Mouse (Mus musculus): ENCODE results near the gene Traf3ip3. TPM values are rescaled to one million over a fixed set of nuclear protein-coding genes. Genes with fewer than 3 reads are reported as not detected.

Traf3ip3 gene
- polyA plus RNA-seq, 1 experiment from 2014 or later = 2.3 TPM

GRCm38 (mm10) chr1:193234130-193234645 is 32.7 kb upstream of the Traf3ip3 start:
- Histone ChIP-seq H3K27ac (ENCODE audit: low read depth, low read length) (no peak overlapping the region), H3K4me3 (ENCODE audit: low read depth, low read length) (no peak overlapping the region), H3K36me3 (ENCODE audit: control insufficient read depth, insufficient read depth, low read length) (no peaks in the 10 kb centered on the region), H3K9ac (ENCODE audit: low read depth, low read length) (no peak overlapping the region), H3K27me3 (ENCODE audit: control insufficient read depth, insufficient read depth, low read length) (no peaks in the 10 kb centered on the region), H3K4me2 (replicated peaks; ENCODE audit: low read depth, low read length) (no peak overlapping the region), H3K9me3 (ENCODE audit: control insufficient read depth, low read length) (no peaks in the 10 kb centered on the region), H3K4me1 (replicated peaks; ENCODE audit: control insufficient read depth, insufficient read depth, low read length) (no peaks in the 10 kb centered on the region)
- ATAC-seq (ENCODE audit: low FRiP score) (no peak), DNase-seq (ENCODE audit: low spot score) (no peak)
- 91% methylated on average over 2 of the region's 2 CpGs for WGBS

- Histone ChIP-seq H3K9me3 (ENCODE audit: control insufficient read depth, low read length) (no peaks in the 10 kb centered on the region), H3K9ac (ENCODE audit: low read depth, low read length) (no peak overlapping the region), H3K4me1 (replicated peaks; ENCODE audit: control insufficient read depth, insufficient read depth, low read length) (no peaks in the 10 kb centered on the region), H3K4me3 (ENCODE audit: low read depth, low read length) (no peak overlapping the region), H3K4me2 (replicated peaks; ENCODE audit: low read depth, low read length) (no peak overlapping the region), H3K27me3 (ENCODE audit: control insufficient read depth, insufficient read depth, low read length) (no peaks in the 10 kb centered on the region), H3K36me3 (ENCODE audit: control insufficient read depth, insufficient read depth, low read length) (no peaks in the 10 kb centered on the region), H3K27ac (ENCODE audit: low read depth, low read length) (no peak overlapping the region)
- no peak for ATAC-seq (ENCODE audit: low FRiP score)
- WGBS = 93% methylated on average over 2 of the region's 2 CpGs
- no peak for DNase-seq (ENCODE audit: low spot score)
Measured at GRCm38 (mm10) chr1:193232732-193233131, 31.2 kb upstream of the Traf3ip3 start.

GRCm38 (mm10) chr1:193230935-193231334 is 29.4 kb upstream of the Traf3ip3 start:
- Histone ChIP-seq H3K4me1 (replicated peaks; ENCODE audit: control insufficient read depth, insufficient read depth, low read length) (no peaks in the 10 kb centered on the region), H3K27ac (ENCODE audit: low read depth, low read length) (no peak overlapping the region), H3K9ac (ENCODE audit: low read depth, low read length) (no peak overlapping the region), H3K36me3 (ENCODE audit: control insufficient read depth, insufficient read depth, low read length) (no peaks in the 10 kb centered on the region), H3K9me3 (ENCODE audit: control insufficient read depth, low read length) (no peaks in the 10 kb centered on the region), H3K4me2 (replicated peaks; ENCODE audit: low read depth, low read length) (no peak overlapping the region), H3K27me3 (ENCODE audit: control insufficient read depth, insufficient read depth, low read length) (no peaks in the 10 kb centered on the region), H3K4me3 (ENCODE audit: low read depth, low read length) (no peak overlapping the region)
- ATAC-seq (ENCODE audit: low FRiP score) (no peak), DNase-seq (ENCODE audit: low spot score) (no peak)
- WGBS = 71% methylated on average over 5 of the region's 5 CpGs

GRCm38 (mm10) chr1:193230531-193230930 is 29.0 kb upstream of the Traf3ip3 start:
- H3K4me3 ChIP-seq (ENCODE audit: low read depth, low read length) = no peak overlapping the region
- DNase-seq (ENCODE audit: low spot score) (no peak), ATAC-seq (ENCODE audit: low FRiP score) (no peak)
- no peaks in the 10 kb centered on the region for H3K4me1 ChIP-seq (replicated peaks; ENCODE audit: control insufficient read depth, insufficient read depth, low read length)
- H3K9ac ChIP-seq (ENCODE audit: low read depth, low read length) = no peak overlapping the region
- no peaks in the 10 kb centered on the region for H3K36me3 ChIP-seq (ENCODE audit: control insufficient read depth, insufficient read depth, low read length)
- H3K27ac ChIP-seq (ENCODE audit: low read depth, low read length) = no peak overlapping the region
- H3K27me3 ChIP-seq (ENCODE audit: control insufficient read depth, insufficient read depth, low read length) = no peaks in the 10 kb centered on the region
- H3K4me2 ChIP-seq (replicated peaks; ENCODE audit: low read depth, low read length) = no peak overlapping the region
- H3K9me3 ChIP-seq (ENCODE audit: control insufficient read depth, low read length) = no peaks in the 10 kb centered on the region
- WGBS = 83% methylated on average over 3 of the region's 3 CpGs

GRCm38 (mm10) chr1:193229570-193229969 is 28.1 kb upstream of the Traf3ip3 start:
- 98% methylated on average over 5 of the region's 5 CpGs for WGBS
- H3K4me1 ChIP-seq (replicated peaks; ENCODE audit: control insufficient read depth, insufficient read depth, low read length) = no peaks in the 10 kb centered on the region
- H3K4me3 ChIP-seq (ENCODE audit: low read depth, low read length) = no peak overlapping the region
- no peak overlapping the region for H3K4me2 ChIP-seq (replicated peaks; ENCODE audit: low read depth, low read length)
- DNase-seq (ENCODE audit: low spot score) = no peak
- no peaks in the 10 kb centered on the region for H3K36me3 ChIP-seq (ENCODE audit: control insufficient read depth, insufficient read depth, low read length)
- H3K9me3 ChIP-seq (ENCODE audit: control insufficient read depth, low read length) = no peaks in the 10 kb centered on the region
- no peak overlapping the region for H3K27ac ChIP-seq (ENCODE audit: low read depth, low read length)
- no peaks in the 10 kb centered on the region for H3K27me3 ChIP-seq (ENCODE audit: control insufficient read depth, insufficient read depth, low read length)
- ATAC-seq (ENCODE audit: low FRiP score) = no peak
- no peak overlapping the region for H3K9ac ChIP-seq (ENCODE audit: low read depth, low read length)

GRCm38 (mm10) chr1:193227537-193227936 is 26.0 kb upstream of the Traf3ip3 start:
- Histone ChIP-seq H3K4me2 (replicated peaks; ENCODE audit: low read depth, low read length) (no peak overlapping the region), H3K27me3 (ENCODE audit: control insufficient read depth, insufficient read depth, low read length) (no peaks in the 10 kb centered on the region), H3K4me1 (replicated peaks; ENCODE audit: control insufficient read depth, insufficient read depth, low read length) (no peaks in the 10 kb centered on the region), H3K9ac (ENCODE audit: low read depth, low read length) (no peak overlapping the region), H3K9me3 (ENCODE audit: control insufficient read depth, low read length) (no peaks in the 10 kb centered on the region), H3K36me3 (ENCODE audit: control insufficient read depth, insufficient read depth, low read length) (no peaks in the 10 kb centered on the region), H3K4me3 (ENCODE audit: low read depth, low read length) (no peak overlapping the region), H3K27ac (ENCODE audit: low read depth, low read length) (no peak overlapping the region)
- DNase-seq (ENCODE audit: low spot score) = no peak
- 75% methylated on average over 4 of the region's 4 CpGs for WGBS
- ATAC-seq (ENCODE audit: low FRiP score) = no peak

- Histone ChIP-seq H3K27me3 (ENCODE audit: control insufficient read depth, insufficient read depth, low read length) (no peaks in the 10 kb centered on the region), H3K4me2 (replicated peaks; ENCODE audit: low read depth, low read length) (no peak overlapping the region), H3K9me3 (ENCODE audit: control insufficient read depth, low read length) (no peaks in the 10 kb centered on the region), H3K36me3 (ENCODE audit: control insufficient read depth, insufficient read depth, low read length) (no peaks in the 10 kb centered on the region), H3K4me1 (replicated peaks; ENCODE audit: control insufficient read depth, insufficient read depth, low read length) (no peaks in the 10 kb centered on the region), H3K27ac (ENCODE audit: low read depth, low read length) (no peak overlapping the region), H3K4me3 (ENCODE audit: low read depth, low read length) (no peak overlapping the region), H3K9ac (ENCODE audit: low read depth, low read length) (no peak overlapping the region)
- ATAC-seq (ENCODE audit: low FRiP score) = no peak
- 59% methylated on average over 7 of the region's 7 CpGs for WGBS
- no peak for DNase-seq (ENCODE audit: low spot score)
Measured at GRCm38 (mm10) chr1:193226724-193227522, 25.4 kb upstream of the Traf3ip3 start.

GRCm38 (mm10) chr1:193226114-193226513 is 24.6 kb upstream of the Traf3ip3 start:
- H3K27ac ChIP-seq (ENCODE audit: low read depth, low read length) = no peak overlapping the region
- no peak overlapping the region for H3K4me2 ChIP-seq (replicated peaks; ENCODE audit: low read depth, low read length)
- H3K4me3 ChIP-seq (ENCODE audit: low read depth, low read length) = no peak overlapping the region
- 92% methylated on average over 4 of the region's 4 CpGs for WGBS
- no peaks in the 10 kb centered on the region for H3K4me1 ChIP-seq (replicated peaks; ENCODE audit: control insufficient read depth, insufficient read depth, low read length)
- H3K27me3 ChIP-seq (ENCODE audit: control insufficient read depth, insufficient read depth, low read length) = no peaks in the 10 kb centered on the region
- H3K9me3 ChIP-seq (ENCODE audit: control insufficient read depth, low read length) = no peaks in the 10 kb centered on the region
- H3K9ac ChIP-seq (ENCODE audit: low read depth, low read length) = no peak overlapping the region
- DNase-seq (ENCODE audit: low spot score) = no peak
- ATAC-seq (ENCODE audit: low FRiP score) = no peak
- no peaks in the 10 kb centered on the region for H3K36me3 ChIP-seq (ENCODE audit: control insufficient read depth, insufficient read depth, low read length)

- H3K9me3 ChIP-seq (ENCODE audit: control insufficient read depth, low read length) = no peaks in the 10 kb centered on the region
- H3K36me3 ChIP-seq (ENCODE audit: control insufficient read depth, insufficient read depth, low read length) = no peaks in the 10 kb centered on the region
- H3K4me2 ChIP-seq (replicated peaks; ENCODE audit: low read depth, low read length) = no peak overlapping the region
- ATAC-seq (ENCODE audit: low FRiP score) (no peak), DNase-seq (ENCODE audit: low spot score) (no peak)
- no peaks in the 10 kb centered on the region for H3K27me3 ChIP-seq (ENCODE audit: control insufficient read depth, insufficient read depth, low read length)
- H3K9ac ChIP-seq (ENCODE audit: low read depth, low read length) = no peak overlapping the region
- H3K4me1 ChIP-seq (replicated peaks; ENCODE audit: control insufficient read depth, insufficient read depth, low read length) = no peaks in the 10 kb centered on the region
- 33% methylated on average over 3 of the region's 3 CpGs for WGBS
- H3K4me3 ChIP-seq (ENCODE audit: low read depth, low read length) = no peak overlapping the region
- no peak overlapping the region for H3K27ac ChIP-seq (ENCODE audit: low read depth, low read length)
Measured at GRCm38 (mm10) chr1:193225531-193225930, 24.0 kb upstream of the Traf3ip3 start.

All from hindbrain, embryonic 11.5 days (tissue).